Mouse (Mus musculus) R1 (cell line): ENCODE measurements around the gene Hspa13.

ENCODE experiments used
- DNase-seq: peaks from one replicate; pipeline ENCODE4 v3.0.0-alpha.2; 2018; ENCODE audit warnings: low read depth, low spot score

Hspa13 gene

GRCm38 (mm10) chr16:75766388-75767249 lies at the start of gene Hspa13:
TSS of gene Hspa13 (minus strand) at chr16:75767104.
- peak; percentile 98 for DNase-seq

GRCm38 (mm10) chr16:75779271-75779670 lies 12.4 kb upstream of the Hspa13 start:
- peak; percentile 22 for DNase-seq

- DNase-seq: no peak
These were observed 6.3 kb upstream of the Hspa13 start for GRCm38 (mm10) chr16:75773222-75773621.

GRCm38 (mm10) chr16:75767250-75768002 lies 522 bp upstream of the Hspa13 start:
- peak; percentile 21 for DNase-seq

GRCm38 (mm10) chr16:75752876-75753275 lies 14.0 kb downstream of the Hspa13 start:
- no peak for DNase-seq

GRCm38 (mm10) chr16:75750103-75750502 lies 16.8 kb downstream of the Hspa13 start:
- DNase-seq: peak; percentile 62

- no peak for DNase-seq
These were observed 18.0 kb downstream of the Hspa13 start for GRCm38 (mm10) chr16:75748926-75749325.

GRCm38 (mm10) chr16:75744014-75744413 lies 22.9 kb downstream of the Hspa13 start:
- DNase-seq: no peak

- DNase-seq: no peak
These were observed 49.3 kb downstream of the Hspa13 start for GRCm38 (mm10) chr16:75717405-75718173.

GRCm38 (mm10) chr16:75696176-75696575 lies 70.7 kb downstream of the Hspa13 start:
- peak; percentile 48 for DNase-seq
